Mouse (Mus musculus) brown adipose tissue, adult 24 weeks (tissue): ENCODE results near the gene Fut1. TPM values are rescaled to one million over a fixed set of nuclear protein-coding genes. Genes with fewer than 3 reads are reported as not detected.

Source experiments
- H3K27ac ChIP-seq: fragments of 200-500 bp; replicated peaks from 2 replicates; pipeline ENCODE4 v1.5.1; 2012; ENCODE audit warnings: low read depth, mild to moderate bottlenecking, low read length
- H3K4me1 ChIP-seq: fragments of 200-500 bp; 2 replicates; pipeline ENCODE4 v1.6.1; 2012; ENCODE audit warnings: low read length, mixed read lengths; ENCODE audit not compliant: control insufficient read depth, insufficient read depth, insufficient read length
- H3K4me3 ChIP-seq: fragments of 200-500 bp; 2 replicates; pipeline ENCODE4 v1.5.1; 2012; ENCODE audit warnings: low read depth, mild to moderate bottlenecking, low read length, moderate library complexity; ENCODE audit not compliant: insufficient read depth
- polyA plus RNA-seq: library from polyadenylated mRNA; stranded (reverse); fragments of >200 nt; gene quantifications from 2 replicates; pipeline ENCODE4 v1.2.4, GENCODE M21; 2012; ENCODE audit not compliant: missing spikeins, insufficient read depth, insufficient read length

Fut1 gene
- polyA plus RNA-seq, 1 experiment = not detected

GRCm38 (mm10) chr7:45626571-45627076 lies 9.5 kb downstream of the Fut1 start:
- Histone ChIP-seq H3K27ac (peak overlapping the region; percentile 99), H3K4me3 (peak overlapping the region; percentile 93), H3K4me1 (no peaks in the 10 kb centered on the region; the same call in 1 of the 2 replicates)

- Histone ChIP-seq H3K4me3 (peak within 1 kb of the TSS; percentile 93), H3K27ac (peak within 1 kb of the TSS; percentile 99), H3K4me1 (no peaks in the 10 kb centered on the region; the same call in 1 of the 2 replicates)
These were observed 10.2 kb downstream of the Fut1 start, which contains the start of gene Rasip1 for GRCm38 (mm10) chr7:45627261-45627660. TSS of gene Rasip1 (plus strand) at chr7:45627488.

GRCm38 (mm10) chr7:45628364-45629294 lies 11.5 kb downstream of the Fut1 start:
- H3K4me3 ChIP-seq = peak overlapping the region; percentile 93
- H3K27ac ChIP-seq = peak overlapping the region; percentile 99
- H3K4me1 ChIP-seq = no peaks in the 10 kb centered on the region; the same call in 1 of the 2 replicates

GRCm38 (mm10) chr7:45630064-45630907 lies 13.2 kb downstream of the Fut1 start:
- peak overlapping the region; percentile 32 for H3K4me3 ChIP-seq
- peaks cover 4% of the 10 kb centered on the region for H3K4me1 ChIP-seq
- peak overlapping the region; percentile 64 for H3K27ac ChIP-seq

- Histone ChIP-seq H3K4me1 (peaks cover 12% of the 10 kb centered on the region), H3K27ac (no peak overlapping the region), H3K4me3 (peak overlapping the region; percentile 2; the same call in 1 of the 2 replicates)
These were observed 15.4 kb downstream of the Fut1 start for GRCm38 (mm10) chr7:45632499-45632898.

GRCm38 (mm10) chr7:45634946-45635681 lies 18.0 kb downstream of the Fut1 start:
- Histone ChIP-seq H3K4me3 (no peak overlapping the region), H3K4me1 (peaks cover 16% of the 10 kb centered on the region), H3K27ac (peak overlapping the region; percentile 84)

- Histone ChIP-seq H3K4me3 (no peak overlapping the region), H3K27ac (peak overlapping the region; percentile 84), H3K4me1 (peaks cover 23% of the 10 kb centered on the region)
These were observed 18.9 kb downstream of the Fut1 start for GRCm38 (mm10) chr7:45635711-45636688.

GRCm38 (mm10) chr7:45637710-45638109 lies 20.6 kb downstream of the Fut1 start:
- Histone ChIP-seq H3K4me3 (no peak overlapping the region), H3K4me1 (peaks cover 30% of the 10 kb centered on the region)

GRCm38 (mm10) chr7:45638623-45639401 lies 21.7 kb downstream of the Fut1 start:
- peak overlapping the region; percentile 55 for H3K27ac ChIP-seq
- peaks cover 36% of the 10 kb centered on the region for H3K4me1 ChIP-seq
- peak overlapping the region; percentile 39 for H3K4me3 ChIP-seq

More at GRCm38 (mm10) chr7:45637710-45638109, 20.6 kb downstream of the Fut1 start:
- no peak overlapping the region for H3K27ac ChIP-seq

- Histone ChIP-seq H3K4me3 (no peak within 1 kb of the TSS), H3K4me1 (peaks cover 37% of the 10 kb centered on the region), H3K27ac (peak within 1 kb of the TSS; percentile 85)
These were observed 22.5 kb downstream of the Fut1 start, which contains the start of gene Mamstr for GRCm38 (mm10) chr7:45639561-45640027. TSS of gene Mamstr (plus strand) at chr7:45639977.

GRCm38 (mm10) chr7:45640191-45640957 lies 23.3 kb downstream of the Fut1 start:
- Histone ChIP-seq H3K27ac (peak overlapping the region; percentile 85), H3K4me1 (peaks cover 33% of the 10 kb centered on the region), H3K4me3 (no peak overlapping the region)

GRCm38 (mm10) chr7:45641391-45642040 lies 24.4 kb downstream of the Fut1 start:
- Histone ChIP-seq H3K4me1 (peaks cover 29% of the 10 kb centered on the region), H3K27ac (peak overlapping the region; percentile 85), H3K4me3 (peak overlapping the region; percentile 50)
